Mouse (Mus musculus) hindbrain, embryonic 14.5 days (tissue): ENCODE data around the gene Cracr2a. TPM values are rescaled to one million over a fixed set of nuclear protein-coding genes. Genes with fewer than 3 reads are reported as not detected.

Experiments used
- polyA plus RNA-seq: library from polyadenylated mRNA; unstranded; fragments of >200 nt; fragmentation: Nextera tagmentation; extraction: Ambion mirVana; gene quantifications from 2 replicates; pipeline ENCODE4 v1.2.1, GENCODE M21; 2014

Gene Cracr2a
- polyA plus RNA-seq, 1 experiment from 2014 or later = 0.43 TPM

Other genes starting within 250 kb of the Cracr2a start
- gene Parp11, start 114.5 kb upstream of the Cracr2a start, polyA plus RNA-seq = 85.8 and 95.7 TPM in 2 replicates
- 35.0 and 37.4 TPM in 2 replicates for gene Prmt8, start 208.1 kb downstream of the Cracr2a start, polyA plus RNA-seq